In the genomic region with DNA sequence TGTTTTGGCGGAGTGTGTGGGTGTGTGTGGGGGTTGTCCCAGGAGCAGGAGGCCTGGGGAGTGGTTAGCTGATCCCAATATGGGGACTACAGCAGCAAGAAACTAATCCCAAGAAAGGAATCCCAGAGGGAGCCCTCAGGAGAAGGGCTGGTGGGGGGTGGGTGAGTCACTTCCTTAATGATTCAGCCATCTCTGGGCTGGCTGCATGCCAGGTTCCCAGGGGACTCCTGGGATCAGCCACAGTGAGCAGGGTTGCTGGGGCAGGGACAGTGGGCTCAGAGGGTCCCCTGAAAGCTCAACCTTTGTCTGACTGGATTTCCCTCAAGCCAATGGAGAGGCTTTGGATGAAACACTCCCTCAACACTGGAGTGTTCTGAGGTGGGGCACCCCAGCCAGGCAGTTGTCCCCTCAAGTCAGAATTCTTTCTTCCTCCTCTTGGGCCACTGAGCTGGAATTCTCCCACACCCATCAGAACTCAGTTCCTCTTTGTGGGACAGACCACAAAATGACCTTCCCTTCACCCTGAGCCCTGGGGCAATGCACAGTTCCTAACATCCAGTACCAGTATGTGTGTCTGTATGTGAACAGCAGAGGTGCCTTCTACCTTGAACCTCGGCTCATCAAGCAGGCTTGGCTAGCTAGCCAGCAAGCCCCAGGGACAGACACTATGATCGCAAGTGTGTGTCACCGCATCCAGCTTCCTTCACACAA, we compare ENCODE assay signal across 8 mouse cellular contexts. TPM values are rescaled to one million over a fixed set of nuclear protein-coding genes. Genes with fewer than 3 reads are reported as not detected.
A peak's percentile ranks its signal among the peaks of the same experiment; 100 is the strongest.
DNase-seq lines count a peak whose midpoint lies in the region; ATAC-seq and TF ChIP-seq lines count a peak whose summit lies in the region.

No protein-coding gene starts in this region.

- peak overlapping the region; percentile 94 for H3K27ac ChIP-seq in lung, embryonic 16.5 days (ENCODE audit: low read length)
- no peak overlapping the region for H3K27ac ChIP-seq in cerebellum, adult 2 months (ENCODE audit: insufficient read depth, low read length)

- no peaks in the 10 kb centered on the region for H3K9me3 ChIP-seq in lung, embryonic 16.5 days (ENCODE audit: control insufficient read depth, low read length)

- H3K4me3 ChIP-seq in lung, embryonic 16.5 days (ENCODE audit: low read length): peak overlapping the region; percentile 66
- no peak overlapping the region for H3K4me3 ChIP-seq in cerebellum, adult 2 months (replicated peaks; ENCODE audit: insufficient read depth, low read depth, low read length)

- H3K27me3 ChIP-seq in lung, embryonic 16.5 days (ENCODE audit: control insufficient read depth, insufficient read depth, low read depth, low read length): no peaks in the 10 kb centered on the region
- no peaks in the 10 kb centered on the region; the same call in 1 of the 2 replicates for H3K27me3 ChIP-seq in cerebellum, adult 2 months (ENCODE audit: control insufficient read depth, insufficient read depth, low read length)

- DNase-seq in 3T3-L1 (ENCODE audit: low read depth, low spot score) (peak; percentile 95), ES-CJ7 (ENCODE audit: low read depth, low spot score) (peak; percentile 70)
- DNase-seq in gastrocnemius, adult 8-10 months (ENCODE audit: low spot score in 2 of 2): peak; percentile 46 to 64
- peak; percentile 56 for DNase-seq in kidney, adult 11 months
- DNase-seq in yolk sac, embryonic 10.5 days (ENCODE audit: low spot score): no peak
- DNase-seq in cerebellum, adult 2 months: no peak
- DNase-seq in cerebellum, adult 9-11 months: no peak

- H3K9ac ChIP-seq in lung, embryonic 16.5 days (ENCODE audit: low read length): peak overlapping the region; percentile 45; the same call in 1 of the 2 replicates

- H3K4me1 ChIP-seq in lung, embryonic 16.5 days (replicated peaks; ENCODE audit: control insufficient read depth, insufficient read depth, low read length): peaks cover 31% of the 10 kb centered on the region
- H3K4me1 ChIP-seq in cerebellum, adult 2 months (ENCODE audit: control insufficient read depth, insufficient read depth, low read length): no peaks in the 10 kb centered on the region

- WGBS in lung, embryonic 16.5 days: 59% methylated on average over 4 of the region's 4 CpGs
- 82% methylated on average over 4 of the region's 4 CpGs for whole genome bisulfite sequencing in cerebellum, adult 2 months

- no peak for TF ChIP-seq CTCF in cerebellum, adult 2 months (IDR thresholded peaks at IDR 0.05; ENCODE audit: borderline replicate concordance, insufficient read depth, low read depth, low read length)

- peak overlapping the region; percentile 75 for H3K4me2 ChIP-seq in lung, embryonic 16.5 days (ENCODE audit: low read depth, low read length)

- H3K36me3 ChIP-seq in lung, embryonic 16.5 days (ENCODE audit: control insufficient read depth, insufficient read depth, low read length): 0 out of 2 replicates have a peak, but pooled peaks cover 1% of the 10 kb centered on the region

- ATAC-seq in lung, embryonic 16.5 days (ENCODE audit: low read depth): peak; percentile 18; the same call in 1 of the 2 replicates

- TF ChIP-seq POLR2A in cerebellum, adult 2 months (IDR thresholded peaks at IDR 0.05; ENCODE audit: borderline replicate concordance, insufficient read depth, low read length): no peak

RNA-seq across cellular contexts. Expression of a gene that starts 3.1 kb away (rescaled TPM):
- 10 to 100 TPM; 14.6 to 17.2 (median 15.6) TPM for total RNA-seq in gastrocnemius, adult 8-10 months (2022)
- polyA plus RNA-seq in lung, embryonic 16.5 days (2015; fragmentation: Nextera tagmentation; extraction: Ambion mirVana): 77.6 and 78.2 TPM in 2 replicates
- 22.7 and 23.8 TPM in 2 replicates for polyA plus RNA-seq in cerebellum, adult 2 months (2012; rRNA removed)

RNA-seq across cellular contexts. Expression of a gene that starts 23.0 kb away (rescaled TPM):
- 10 to 100 TPM; 10.6 to 12.0 (median 11.7) TPM for total RNA-seq in gastrocnemius, adult 8-10 months (2022)
- polyA plus RNA-seq in lung, embryonic 16.5 days (2015; fragmentation: Nextera tagmentation; extraction: Ambion mirVana): 150 and 158 TPM in 2 replicates
- 30.0 and 31.5 TPM in 2 replicates for polyA plus RNA-seq in cerebellum, adult 2 months (2012; rRNA removed)

RNA-seq across cellular contexts. Expression of a gene that starts 39.0 kb away (rescaled TPM):
- total RNA-seq in gastrocnemius, adult 8-10 months (2022): 10 to 100 TPM; 23.2 to 24.1 (median 23.6) TPM
- 27.2 and 31.8 TPM in 2 replicates for polyA plus RNA-seq in lung, embryonic 16.5 days (2015; fragmentation: Nextera tagmentation; extraction: Ambion mirVana)
- polyA plus RNA-seq in cerebellum, adult 2 months (2012; rRNA removed): 59.8 and 62.7 TPM in 2 replicates

Comparison
In these comparisons a context has a peak if more than half of its experiments do, and no peak if none do; other contexts are left out.
1. DNase-seq: peak in 3T3-L1 (single experiment), ES-CJ7 (single experiment), gastrocnemius, adult 8-10 months (2 of 2) and kidney, adult 11 months (single experiment); none in yolk sac, embryonic 10.5 days (single experiment), cerebellum, adult 2 months (0 of 2) and cerebellum, adult 9-11 months (single experiment).